Mouse (Mus musculus) kidney, adult 2 months (tissue): ENCODE data around the gene BC048562. TPM values are rescaled to one million over a fixed set of nuclear protein-coding genes. Genes with fewer than 3 reads are reported as not detected.

Experiments
- DNase-seq: peaks from one replicate; pipeline ENCODE4 v3.0.0; 2021
- H3K27ac ChIP-seq: fragments of 200-500 bp; 2 replicates; pipeline ENCODE4 v1.5.1; 2012; ENCODE audit warnings: low read depth, low read length, control low read depth, inconsistent platforms; ENCODE audit not compliant: insufficient read depth
- H3K27me3 ChIP-seq: fragments of 200-500 bp; replicated peaks from 2 replicates; pipeline ENCODE4 v1.6.1; 2012; ENCODE audit warnings: mild to moderate bottlenecking, moderate library complexity, low read length, inconsistent platforms; ENCODE audit not compliant: control insufficient read depth, insufficient read depth
- H3K36me3 ChIP-seq: fragments of 200-500 bp; 2 replicates; pipeline ENCODE4 v1.6.1; 2012; ENCODE audit warnings: mild to moderate bottlenecking, moderate library complexity, low read length, inconsistent platforms; ENCODE audit not compliant: control insufficient read depth, insufficient read depth
- H3K4me1 ChIP-seq: fragments of 200-500 bp; 2 replicates; pipeline ENCODE4 v1.6.1; 2011; ENCODE audit warnings: low read length; ENCODE audit not compliant: control insufficient read depth, insufficient read depth
- H3K4me3 ChIP-seq: fragments of 200-500 bp; 2 replicates; pipeline ENCODE4 v1.5.1; 2011; ENCODE audit warnings: mild to moderate bottlenecking, low read depth, low read length, control low read depth; ENCODE audit not compliant: insufficient read depth
- CTCF ChIP-seq: fragments of 200-500 bp; conservative IDR thresholded peaks from 2 replicates; pipeline ENCODE4 v1.5.1; 2011; ENCODE audit warnings: low read depth, mild to moderate bottlenecking, control low read depth, low read length, moderate library complexity, mixed read lengths; ENCODE audit not compliant: insufficient read depth, insufficient read length
- POLR2A ChIP-seq: fragments of 200-500 bp; IDR thresholded peaks from one replicate; pipeline ENCODE4 v1.6.1; 2011; ENCODE audit warnings: low read depth, low read length, control low read depth
- WGBS: fragments of 180-500 bp; shearing (Covaris S2); methylation state at CpG from one replicate; pipeline ENCODE4 v1.1.7; 2018; 5-methylcytosine and 5-hydroxymethylcytosine counted together
- polyA plus RNA-seq: library from polyadenylated mRNA; depleted of rRNA; stranded (reverse); fragments of >200 nt; gene quantifications from 2 replicates; pipeline ENCODE4 v1.2.3, GENCODE M21; 2012

Gene BC048562
- polyA plus RNA-seq, 1 experiment, result not detected

- Histone ChIP-seq H3K27me3 (no peaks in the 10 kb centered on the region), H3K36me3 (no peaks in the 10 kb centered on the region), H3K4me1 (0 out of 2 replicates have a peak, but pooled peaks cover 6% of the 10 kb centered on the region), H3K4me3 (peak within 1 kb of the TSS; percentile 69), H3K27ac (peak within 1 kb of the TSS; percentile 74)
- TF ChIP-seq CTCF (no peak), POLR2A (peak; percentile 49)
- DNase-seq, result peak; percentile 83
- WGBS, result 15% methylated on average over 10 of the region's 10 CpGs
Measured at GRCm38 (mm10) chr9:108479721-108480351, 43.6 kb downstream of the BC048562 start, which contains the start of gene Lamb2. TSS of gene Lamb2 (plus strand) at chr9:108479736.

GRCm38 (mm10) chr9:108480813-108481519, 44.7 kb downstream of the BC048562 start:
- TF ChIP-seq CTCF (no peak), POLR2A (no peak)
- no peak overlapping the region for H3K27ac ChIP-seq
- 87% methylated on average over 28 of the region's 28 CpGs for WGBS

GRCm38 (mm10) chr9:108481520-108482210, 45.4 kb downstream of the BC048562 start:
- 83% methylated on average over 19 of the region's 19 CpGs for WGBS
- no peak overlapping the region for H3K27ac ChIP-seq
- no peak for DNase-seq
- no peak overlapping the region for H3K4me3 ChIP-seq
- no peaks in the 10 kb centered on the region for H3K27me3 ChIP-seq
- H3K36me3 ChIP-seq, result no peaks in the 10 kb centered on the region
- H3K4me1 ChIP-seq, result 0 out of 2 replicates have a peak, but pooled peaks cover 6% of the 10 kb centered on the region
- TF ChIP-seq POLR2A, result no peak
- TF ChIP-seq CTCF, result no peak

More at GRCm38 (mm10) chr9:108480813-108481519, 44.7 kb downstream of the BC048562 start:
- no peak for DNase-seq
- peak overlapping the region; percentile 69; the same call in 1 of the 2 replicates for H3K4me3 ChIP-seq
- no peaks in the 10 kb centered on the region for H3K27me3 ChIP-seq
- no peaks in the 10 kb centered on the region for H3K36me3 ChIP-seq
- 0 out of 2 replicates have a peak, but pooled peaks cover 6% of the 10 kb centered on the region for H3K4me1 ChIP-seq

GRCm38 (mm10) chr9:108483051-108483790, 46.9 kb downstream of the BC048562 start:
- no peak for DNase-seq
- WGBS, result 87% methylated on average over 18 of the region's 18 CpGs
- H3K27me3 ChIP-seq, result no peaks in the 10 kb centered on the region
- H3K4me3 ChIP-seq, result no peak overlapping the region
- H3K27ac ChIP-seq, result no peak overlapping the region
- H3K36me3 ChIP-seq, result no peaks in the 10 kb centered on the region
- H3K4me1 ChIP-seq, result 0 out of 2 replicates have a peak, but pooled peaks cover 6% of the 10 kb centered on the region
- TF ChIP-seq CTCF (no peak), POLR2A (no peak)

GRCm38 (mm10) chr9:108484021-108484420, 47.7 kb downstream of the BC048562 start:
- Histone ChIP-seq H3K36me3 (no peaks in the 10 kb centered on the region), H3K27me3 (no peaks in the 10 kb centered on the region), H3K4me1 (0 out of 2 replicates have a peak, but pooled peaks cover 5% of the 10 kb centered on the region), H3K27ac (no peak overlapping the region), H3K4me3 (no peak overlapping the region)
- no peak for DNase-seq
- WGBS, result 92% methylated on average over 15 of the region's 15 CpGs
- TF ChIP-seq CTCF (no peak), POLR2A (no peak)

- DNase-seq, result no peak
- WGBS, result 96% methylated on average over 19 of the region's 19 CpGs
- Histone ChIP-seq H3K4me1 (no peaks in the 10 kb centered on the region), H3K4me3 (no peak overlapping the region), H3K27me3 (no peaks in the 10 kb centered on the region), H3K27ac (no peak overlapping the region), H3K36me3 (no peaks in the 10 kb centered on the region)
- TF ChIP-seq CTCF (no peak), POLR2A (no peak)
Measured at GRCm38 (mm10) chr9:108485301-108485875, 49.1 kb downstream of the BC048562 start.
